Mouse (Mus musculus): ENCODE data around the gene Man1c1.

Gene Man1c1

DNA sequence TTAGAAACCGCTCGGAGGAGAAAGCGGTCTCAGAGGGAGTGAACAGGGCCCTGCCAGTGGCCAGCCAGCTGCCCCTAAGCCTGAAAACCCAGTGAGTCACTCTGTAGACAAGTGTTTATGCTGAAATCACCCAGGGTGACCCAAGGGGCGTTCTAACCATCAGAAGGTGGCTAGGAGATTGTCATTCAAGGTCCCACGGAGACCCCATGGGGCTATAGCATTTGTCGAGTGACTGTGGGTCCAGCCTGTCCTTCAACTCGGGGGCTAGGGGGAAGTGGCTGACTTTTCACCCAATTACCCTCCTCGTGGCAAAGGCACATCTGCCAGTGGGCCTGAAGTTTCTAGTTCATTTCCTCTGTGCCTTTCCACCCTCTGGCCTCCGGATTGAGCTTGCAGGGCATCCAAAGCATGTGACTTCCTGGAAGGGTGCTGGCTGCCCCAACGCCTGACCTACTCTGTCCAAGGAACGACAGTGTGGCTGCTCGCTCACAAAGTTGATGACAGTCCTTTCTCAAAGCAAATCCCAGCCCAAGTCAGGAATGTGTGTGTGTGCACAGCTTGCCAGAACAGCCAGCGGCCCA, 71.9 kb downstream of the Man1c1 start:
- no peak for DNase-seq

- no peak for DNase-seq
Observed at GRCm38 (mm10) chr4:134631471-134632130, 72.5 kb downstream of the Man1c1 start.

GRCm38 (mm10) chr4:134628575-134629384, 75.3 kb downstream of the Man1c1 start:
- DNase-seq, result no peak

- DNase-seq, result no peak
Observed at GRCm38 (mm10) chr4:134628058-134628457, 76.0 kb downstream of the Man1c1 start.

- DNase-seq, result no peak
Observed at GRCm38 (mm10) chr4:134626883-134627282, 77.2 kb downstream of the Man1c1 start.

DNA sequence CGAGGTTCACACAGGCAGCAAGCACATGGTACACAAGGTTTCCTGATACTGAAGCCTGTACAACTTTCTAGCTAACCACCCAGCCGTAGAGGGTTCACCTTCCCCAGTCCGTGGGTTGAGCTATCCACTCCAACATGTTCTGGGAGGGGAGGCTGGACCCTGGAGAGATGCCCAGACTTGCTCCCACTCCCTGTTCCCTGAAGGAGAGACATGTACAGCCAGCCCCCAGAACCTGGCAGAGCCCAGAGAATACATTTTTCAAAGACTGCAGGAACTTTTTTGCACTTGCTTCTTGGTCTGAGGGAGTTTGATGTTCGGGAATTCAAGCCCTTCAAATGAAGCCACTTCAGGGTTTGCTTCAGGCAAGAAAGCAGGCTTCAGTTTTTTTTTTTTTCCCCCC, 77.7 kb downstream of the Man1c1 start:
- DNase-seq, result no peak

DNA sequence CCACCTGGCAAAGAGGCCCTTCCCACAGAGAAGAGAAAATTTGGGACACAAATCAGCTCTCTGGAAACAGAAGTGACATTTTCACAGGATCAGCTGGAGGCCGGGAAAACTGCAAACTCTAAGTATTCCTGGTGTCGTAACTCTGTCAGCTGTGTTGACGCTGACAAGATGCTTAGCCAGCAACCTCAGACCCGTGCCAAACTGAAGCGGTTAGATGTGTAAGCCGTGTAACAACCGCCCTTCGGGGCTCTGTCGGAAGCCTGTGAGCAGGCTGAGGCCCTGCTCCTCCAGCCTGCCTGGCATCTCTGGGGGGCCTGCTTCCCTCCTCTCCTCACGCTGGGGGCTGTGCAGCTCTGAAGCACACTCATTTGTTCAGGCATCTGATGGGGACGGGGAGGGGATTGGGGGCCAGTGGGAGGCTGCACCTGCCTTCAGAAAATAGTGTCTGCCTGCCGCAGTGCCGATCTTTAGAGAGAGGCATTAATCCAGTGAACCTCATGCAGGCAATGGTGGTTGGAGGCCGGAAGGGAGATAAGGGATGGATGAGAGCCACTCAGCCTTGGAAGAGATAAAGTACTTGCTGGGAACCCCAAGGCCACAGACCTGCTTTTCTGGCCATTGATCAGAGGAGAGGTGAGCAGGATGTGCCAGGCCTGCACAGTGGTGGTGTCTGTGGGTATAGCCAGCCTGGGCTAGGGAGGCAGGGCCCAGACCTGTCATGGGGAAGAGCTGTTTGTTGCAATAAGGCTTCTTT, 79.8 kb downstream of the Man1c1 start:
- DNase-seq, result no peak

- DNase-seq, result no peak
Observed at GRCm38 (mm10) chr4:134621695-134622094, 82.4 kb downstream of the Man1c1 start.

GRCm38 (mm10) chr4:134620246-134620645, 83.8 kb downstream of the Man1c1 start:
- no peak for DNase-seq

DNA sequence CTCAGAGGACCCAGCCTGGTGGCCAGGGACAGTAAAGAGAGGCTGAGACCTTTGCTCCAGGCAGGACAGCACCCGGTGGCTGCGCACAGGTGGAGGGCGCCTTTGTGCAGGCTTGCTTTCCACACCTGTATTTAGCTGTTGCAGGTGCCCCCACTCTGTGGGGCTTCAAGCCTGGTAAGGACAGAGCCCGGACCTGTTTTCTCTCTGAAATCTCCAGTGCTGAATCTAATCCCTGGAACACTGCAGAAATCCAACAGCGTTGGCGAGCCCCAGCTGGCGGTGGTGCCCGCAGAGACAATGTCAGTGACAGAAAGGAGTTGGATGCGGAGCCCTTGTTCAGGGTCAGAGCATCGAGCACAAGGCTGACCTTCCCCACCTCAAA, 84.6 kb downstream of the Man1c1 start:
- DNase-seq, result no peak

DNA sequence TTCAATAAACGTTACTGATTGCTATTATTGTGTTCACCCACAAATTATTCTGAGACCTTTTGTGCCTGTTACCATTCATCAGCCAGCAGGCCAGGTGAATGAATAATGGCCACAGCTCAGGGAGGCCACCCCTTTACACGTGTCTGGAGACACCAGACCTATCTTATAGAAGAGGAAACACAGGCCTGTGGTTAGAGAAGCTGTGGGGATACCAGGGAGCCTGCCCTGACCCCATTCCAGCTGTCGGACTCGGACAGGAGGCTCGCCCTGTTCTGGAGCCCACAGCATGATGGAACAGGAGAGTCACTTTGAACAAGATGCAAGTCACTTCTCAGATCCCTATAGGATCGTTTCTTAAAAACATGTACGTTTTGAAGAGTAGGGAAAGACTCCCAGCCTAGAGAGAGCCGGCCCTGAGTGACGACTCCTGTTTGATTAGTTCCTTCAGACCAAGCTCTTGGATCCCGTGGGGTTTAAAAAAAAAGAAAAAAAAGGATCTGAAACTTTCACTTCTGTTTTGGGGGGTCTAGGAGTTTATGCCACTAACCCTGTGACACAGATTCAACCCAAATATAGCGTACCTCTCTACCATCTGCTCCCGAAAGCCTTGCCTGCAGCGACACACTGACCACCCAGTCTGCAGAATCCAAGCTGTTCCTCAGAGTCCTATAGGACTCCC, 85.1 kb downstream of the Man1c1 start:
- DNase-seq, result no peak

- DNase-seq, result no peak
Observed at GRCm38 (mm10) chr4:134617779-134618178, 86.3 kb downstream of the Man1c1 start.

DNA sequence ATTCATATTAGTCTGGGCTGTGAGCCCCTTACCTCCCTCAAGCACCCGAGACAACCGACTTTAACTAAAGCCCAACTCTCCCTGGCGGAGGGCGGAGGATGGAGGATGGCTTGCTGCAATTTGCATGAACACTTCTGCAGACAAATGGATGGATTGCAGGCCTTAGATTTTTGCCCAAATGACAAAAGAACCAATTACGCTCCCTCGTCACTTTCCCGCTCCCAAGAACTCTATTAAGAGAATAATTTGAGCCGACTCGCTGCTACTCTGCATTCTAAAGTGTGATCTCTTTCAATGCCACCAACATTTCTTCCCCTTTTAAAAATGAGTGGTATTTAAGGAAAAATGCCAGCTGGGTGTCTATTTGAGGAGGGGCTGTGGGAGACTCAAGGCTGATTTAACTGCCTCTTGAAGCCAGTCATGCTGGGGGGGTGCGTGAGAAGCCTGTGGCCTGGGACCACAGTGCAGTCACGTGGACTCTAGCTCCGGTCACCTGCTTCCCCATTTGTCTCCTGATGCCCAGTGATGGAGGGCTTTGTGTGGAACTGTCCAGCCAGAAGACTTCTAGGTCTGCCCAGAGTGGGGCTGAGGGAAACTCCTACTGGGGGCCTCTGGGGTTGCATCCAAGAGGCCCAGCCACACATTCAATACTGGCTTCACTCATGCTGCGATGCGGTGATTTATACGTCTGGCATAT, 88.0 kb downstream of the Man1c1 start:
- no peak for DNase-seq

- no peak for DNase-seq
Observed at GRCm38 (mm10) chr4:134612070-134612667, 91.9 kb downstream of the Man1c1 start.

DNA sequence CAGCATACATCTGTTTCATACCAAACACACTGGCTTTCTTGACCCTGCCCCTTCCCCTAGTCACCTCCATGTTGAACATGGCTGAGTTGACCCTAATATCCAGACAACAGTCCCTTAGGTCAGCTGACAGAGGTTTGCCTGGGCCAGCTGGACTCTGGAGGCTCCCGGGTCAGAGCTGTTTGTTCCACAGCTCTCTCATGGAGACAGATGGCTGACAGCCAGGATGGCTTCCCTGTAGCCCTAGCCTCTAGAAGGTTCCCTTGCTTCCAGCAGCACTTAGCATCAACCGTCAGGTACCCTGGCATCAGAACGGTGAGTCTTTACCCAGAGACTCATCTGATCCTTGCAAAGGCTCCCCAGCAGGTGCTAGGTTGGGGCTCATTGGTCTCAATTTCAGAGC, 93.5 kb downstream of the Man1c1 start:
- no peak for DNase-seq

GRCm38 (mm10) chr4:134607679-134608078, 96.4 kb downstream of the Man1c1 start:
- no peak for DNase-seq

DNA sequence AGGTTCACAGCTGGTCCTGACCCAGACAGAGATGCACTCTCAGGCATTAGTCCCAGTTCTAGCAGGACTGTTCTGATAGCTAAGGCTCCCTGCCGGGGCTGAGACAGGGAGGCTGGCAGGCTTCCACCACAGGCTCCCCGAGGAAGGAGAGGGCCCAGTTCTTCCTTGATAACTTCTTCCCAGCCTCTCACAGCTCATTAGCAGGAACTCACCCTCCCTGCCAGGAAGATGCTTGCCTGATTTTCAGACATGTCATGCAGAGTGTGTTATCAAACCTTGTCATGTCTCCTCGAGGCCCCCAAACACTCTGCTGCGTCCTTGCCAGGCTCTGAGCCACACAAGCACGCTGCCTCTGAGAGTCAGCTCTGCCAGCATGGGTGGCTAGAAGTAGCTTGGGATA, 98.0 kb downstream of the Man1c1 start:
- no peak for DNase-seq

DNA sequence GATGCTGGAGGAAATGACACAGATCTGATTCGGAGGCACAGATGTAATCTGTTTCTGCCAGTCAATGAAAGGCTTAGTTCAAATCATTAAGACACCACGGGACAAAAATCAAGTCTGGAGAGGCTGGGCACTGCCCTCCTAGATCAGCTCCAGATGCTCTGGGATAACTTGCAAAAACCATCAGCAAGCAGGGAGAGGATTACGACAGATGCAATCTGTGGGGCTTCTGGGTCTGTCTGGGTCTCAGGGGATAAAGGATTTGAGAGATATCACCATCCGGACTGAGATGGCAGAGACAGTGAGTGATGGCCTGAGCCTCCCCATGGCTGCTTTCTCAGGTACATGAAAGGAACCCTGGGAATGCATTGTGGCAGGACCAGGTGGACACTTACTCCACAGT, 99.6 kb downstream of the Man1c1 start:
- DNase-seq, result no peak

GRCm38 (mm10) chr4:134603553-134603952, 100.5 kb downstream of the Man1c1 start:
- DNase-seq, result no peak

GRCm38 (mm10) chr4:134602610-134603009, 101.5 kb downstream of the Man1c1 start:
- DNase-seq, result no peak

DNA sequence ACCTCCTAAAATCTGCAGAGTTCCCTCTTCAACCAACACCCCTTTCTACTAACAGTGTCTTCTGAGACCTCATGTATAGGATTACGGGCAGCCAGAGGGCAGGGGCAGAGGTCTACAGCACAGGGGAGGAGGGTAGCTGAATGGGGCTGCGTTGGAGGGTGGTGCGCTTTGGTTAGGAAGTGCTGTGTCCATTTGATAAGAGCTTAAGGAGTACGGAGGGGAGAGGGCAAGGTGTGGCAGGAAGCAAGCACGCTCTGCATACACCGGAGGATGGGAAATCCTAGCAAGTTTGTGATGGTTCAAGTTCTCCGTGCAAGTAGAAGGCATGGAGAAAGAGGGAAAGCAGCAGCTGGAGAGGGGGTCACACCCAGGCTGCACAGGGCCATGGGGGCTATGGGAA, 102.1 kb downstream of the Man1c1 start:
- no peak for DNase-seq

DNA sequence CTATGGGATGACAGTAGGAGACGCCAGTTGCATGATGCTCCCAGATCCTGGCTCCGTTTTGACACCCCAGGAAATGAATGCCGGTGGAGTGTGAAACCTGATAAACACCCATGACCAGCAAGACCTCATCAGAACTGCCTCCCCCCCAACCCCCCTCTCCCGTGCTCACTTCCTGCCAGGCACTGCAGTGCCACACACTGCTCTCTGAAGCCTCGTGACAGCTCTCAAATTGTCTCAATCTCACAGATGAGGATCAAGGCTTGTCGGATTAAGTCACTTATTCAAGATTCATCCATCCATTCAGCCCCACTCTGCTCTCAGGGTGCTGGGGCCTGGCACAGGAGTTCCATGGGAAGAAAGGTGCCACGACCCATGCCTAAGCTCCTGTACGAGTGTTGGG, 102.7 kb downstream of the Man1c1 start:
- peak; percentile 34 for DNase-seq

Data from thymus, postnatal 4 days (tissue).